Mouse (Mus musculus) stomach, postnatal 0 days (tissue): ENCODE measurements around the gene Cd99l2.

Experiments
- CTCF ChIP-seq: IDR thresholded peaks from 2 replicates; pipeline ENCODE4 v1.5.1; 2016; ENCODE audit warnings: antibody characterized with exemption, low read depth, mild to moderate bottlenecking, moderate library complexity
- EP300 ChIP-seq: optimal IDR thresholded peaks from 2 replicates; pipeline ENCODE3; 2016; ENCODE audit warnings: antibody characterized with exemption

- TF ChIP-seq EP300, result no peak
- TF ChIP-seq CTCF, result no peak
Observed at GRCm38 (mm10) chrX:71434860-71435259, 57.8 kb downstream of the Cd99l2 start.
